Mouse (Mus musculus) CH12.LX (cell line): ENCODE measurements around the gene Plxna2. TPM values are rescaled to one million over a fixed set of nuclear protein-coding genes. Genes with fewer than 3 reads are reported as not detected.

Source experiments
- DNase-seq: peaks from one replicate; pipeline ENCODE4 v3.0.0-alpha.2; 2013; ENCODE audit errors: extremely low read depth
- H3K27ac ChIP-seq: 2 replicates; pipeline ENCODE4 v1.5.1; 2012; ENCODE audit warnings: low read depth, mild to moderate bottlenecking, control low read depth, moderate library complexity; ENCODE audit not compliant: insufficient read depth
- H3K27me3 ChIP-seq: replicated peaks from 2 replicates; pipeline ENCODE3; 2012; ENCODE audit warnings: inconsistent platforms
- H3K36me3 ChIP-seq, 2 experiments: replicated peaks in 1 of 2; 2 replicates each; pipeline versions ENCODE3 to v1.6.1; 2012; ENCODE audit warnings: inconsistent platforms in 1 of 2, low read length in 1 of 2, mild to moderate bottlenecking in 1 of 2, mixed read lengths in 1 of 2, moderate library complexity in 1 of 2; ENCODE audit not compliant: control insufficient read depth in 1 of 2, insufficient read depth in 1 of 2
- H3K4me1 ChIP-seq, 2 experiments: 2 replicates each; pipeline ENCODE4 v1.6.1; 2012; ENCODE audit warnings: inconsistent platforms in 1 of 2, moderate library complexity in 1 of 2; ENCODE audit not compliant: insufficient read depth in 2 of 2, control insufficient read depth in 1 of 2
- H3K4me2 ChIP-seq: 2 replicates; pipeline ENCODE4 v1.6.1; 2012; ENCODE audit warnings: low read depth, mild to moderate bottlenecking, control low read depth; ENCODE audit not compliant: poor library complexity, insufficient read depth, severe bottlenecking
- H3K4me3 ChIP-seq, 3 experiments: fragments of 150-350 bp in 1 of 3; sonication (generic) in 1 of 3; replicated peaks in 1 of 3; 2 replicates each; pipeline versions ENCODE3 to v1.5.1; 2011 to 2012; ENCODE audit warnings: low read depth in 2 of 3, low read length in 2 of 3, mild to moderate bottlenecking in 2 of 3, moderate library complexity in 2 of 3, control low read depth in 1 of 3, improper control_type of control experiment in 1 of 3, inconsistent platforms in 1 of 3, mixed read lengths in 1 of 3; ENCODE audit not compliant: poor library complexity in 1 of 3
- H3K79me2 ChIP-seq: replicated peaks from 2 replicates; pipeline ENCODE4 v1.6.1; 2012; ENCODE audit warnings: mild to moderate bottlenecking, moderate library complexity; ENCODE audit not compliant: control insufficient read depth, poor library complexity, insufficient read depth, severe bottlenecking; ENCODE audit errors: extremely low read depth
- H3K9ac ChIP-seq: 2 replicates; pipeline ENCODE4 v1.6.1; 2012; ENCODE audit warnings: low read depth, mild to moderate bottlenecking, control low read depth, moderate library complexity; ENCODE audit not compliant: insufficient read depth
- H3K9me3 ChIP-seq: replicated peaks from 2 replicates; pipeline ENCODE3; 2012; ENCODE audit warnings: low read length, inconsistent platforms, mixed read lengths
- CHD1 ChIP-seq: IDR thresholded peaks from 2 replicates; pipeline ENCODE4 v1.6.1; 2012; ENCODE audit warnings: low read depth, low read length, improper control_type of control experiment, inconsistent platforms
- CHD2 ChIP-seq: IDR thresholded peaks from 2 replicates; pipeline ENCODE4 v1.6.1; 2011; ENCODE audit warnings: low read length, improper control_type of control experiment
- CTCF ChIP-seq, 2 experiments: IDR thresholded peaks in 1 of 2; conservative IDR thresholded peaks in 1 of 2; 2 replicates each; pipeline ENCODE4 v1.5.1; 2011 to 2012; ENCODE audit warnings: low read depth in 2 of 2, low read length in 2 of 2, improper control_type of control experiment in 1 of 2, inconsistent platforms in 1 of 2, mild to moderate bottlenecking in 1 of 2, moderate library complexity in 1 of 2
- ELF1 ChIP-seq: IDR thresholded peaks from 2 replicates; pipeline ENCODE4 v1.6.1; 2014; ENCODE audit warnings: low read depth, mild to moderate bottlenecking, inconsistent platforms, low read length, improper control_type of control experiment
- EP300 ChIP-seq: IDR thresholded peaks from 2 replicates; pipeline ENCODE4 v1.6.1; 2011; ENCODE audit warnings: low read length, improper control_type of control experiment
- ETS1 ChIP-seq: conservative IDR thresholded peaks from 2 replicates; pipeline ENCODE4 v1.6.1; 2012; ENCODE audit warnings: low read depth, mild to moderate bottlenecking, inconsistent platforms, low read length, improper control_type of control experiment, moderate library complexity
- HCFC1 ChIP-seq: IDR thresholded peaks from 2 replicates; pipeline ENCODE4 v1.6.1; 2012; ENCODE audit warnings: low read depth, mild to moderate bottlenecking, inconsistent platforms, low read length, improper control_type of control experiment
- IRF4 ChIP-seq: IDR thresholded peaks from 2 replicates; pipeline ENCODE4 v1.6.1; 2014; ENCODE audit warnings: low read depth, mild to moderate bottlenecking, inconsistent platforms, low read length, improper control_type of control experiment
- JUN ChIP-seq: IDR thresholded peaks from 2 replicates; pipeline ENCODE4 v1.6.1; 2011; ENCODE audit warnings: low read depth, mild to moderate bottlenecking, low read length, improper control_type of control experiment, moderate library complexity; ENCODE audit not compliant: insufficient read depth
- JUND ChIP-seq: conservative IDR thresholded peaks from 2 replicates; pipeline ENCODE4 v1.6.1; 2011; ENCODE audit warnings: low read depth, low read length, improper control_type of control experiment
- KAT2A ChIP-seq: IDR thresholded peaks from 2 replicates; pipeline ENCODE4 v1.6.1; 2012; ENCODE audit warnings: low read length, improper control_type of control experiment, inconsistent platforms; ENCODE audit not compliant: insufficient replicate concordance
- MAX ChIP-seq: IDR thresholded peaks from 2 replicates; pipeline ENCODE4 v1.6.1; 2011; ENCODE audit warnings: low read length, improper control_type of control experiment
- NELFE ChIP-seq: IDR thresholded peaks from 2 replicates; pipeline ENCODE4 v1.6.1; 2011; ENCODE audit warnings: low read depth, low read length, improper control_type of control experiment
- NRF1 ChIP-seq: IDR thresholded peaks from 2 replicates; pipeline ENCODE4 v1.6.1; 2014; ENCODE audit warnings: low read depth, mild to moderate bottlenecking, inconsistent platforms, low read length, improper control_type of control experiment, moderate library complexity
- PAX5 ChIP-seq: IDR thresholded peaks from 2 replicates; pipeline ENCODE4 v1.6.1; 2012; ENCODE audit warnings: low read length, inconsistent platforms, mixed read lengths
- POLR2A ChIP-seq: IDR thresholded peaks from 2 replicates; pipeline ENCODE4 v1.6.1; 2011; ENCODE audit warnings: low read depth, mild to moderate bottlenecking, improper control_type of control experiment, low read length
- RAD21 ChIP-seq: IDR thresholded peaks from 2 replicates; pipeline ENCODE4 v1.6.1; 2011; ENCODE audit warnings: low read depth, mild to moderate bottlenecking, low read length, improper control_type of control experiment, moderate library complexity
- RCOR1 ChIP-seq: conservative IDR thresholded peaks from 2 replicates; pipeline ENCODE4 v1.6.1; 2012; ENCODE audit warnings: low read depth, mild to moderate bottlenecking, inconsistent platforms, low read length, improper control_type of control experiment
- SIN3A ChIP-seq: IDR thresholded peaks from 2 replicates; pipeline ENCODE4 v1.6.1; 2012; ENCODE audit warnings: low read length, improper control_type of control experiment, inconsistent platforms
- SMC3 ChIP-seq: IDR thresholded peaks from 2 replicates; pipeline ENCODE4 v1.6.1; 2011; ENCODE audit warnings: low read depth, low read length, improper control_type of control experiment
- TBP ChIP-seq: conservative IDR thresholded peaks from 2 replicates; pipeline ENCODE4 v1.6.1; 2011; ENCODE audit warnings: low read depth, low read length, improper control_type of control experiment
- TCF12 ChIP-seq: IDR thresholded peaks from 2 replicates; pipeline ENCODE4 v1.6.1; 2014; ENCODE audit warnings: low read depth, mild to moderate bottlenecking, inconsistent platforms, low read length, improper control_type of control experiment
- UBTF ChIP-seq: IDR thresholded peaks from 2 replicates; pipeline ENCODE4 v1.6.1; 2012; ENCODE audit warnings: low read depth, mild to moderate bottlenecking, inconsistent platforms, low read length, improper control_type of control experiment, moderate library complexity
- USF1 ChIP-seq: IDR thresholded peaks from 2 replicates; pipeline ENCODE4 v1.6.1; 2014; ENCODE audit warnings: low read depth, mild to moderate bottlenecking, inconsistent platforms, low read length, improper control_type of control experiment
- USF2 ChIP-seq: conservative IDR thresholded peaks from 2 replicates; pipeline ENCODE4 v1.6.1; 2011; ENCODE audit warnings: low read depth, low read length, improper control_type of control experiment
- ZC3H11A ChIP-seq: IDR thresholded peaks from 2 replicates; pipeline ENCODE4 v1.6.1; 2012; ENCODE audit warnings: low read depth, mild to moderate bottlenecking, inconsistent platforms, low read length, improper control_type of control experiment
- ZKSCAN1 ChIP-seq: IDR thresholded peaks from 2 replicates; pipeline ENCODE4 v1.6.1; 2012; ENCODE audit warnings: low read depth, inconsistent platforms, low read length, improper control_type of control experiment, borderline replicate concordance
- dilution Hi-C: fragments of 300-500 bp; cut with MboI; formaldehyde crosslinking; loops from 2 replicates; pipeline ENCODE4 v1.14.3; 2020; ENCODE audit warnings: low sequenced_read_pairs; ENCODE audit not compliant: extremely low pct_unique_long_range_greater_than_20kb, extremely low pct_ligation_motif_present
- in situ Hi-C: fragments of 300-500 bp; cut with MboI; formaldehyde crosslinking; loops from 3 replicates; pipeline ENCODE4 v1.14.3; 2019; ENCODE audit warnings: low sequenced_read_pairs, low pct_ligation_motif_present, low pct_unique_long_range_greater_than_20kb, mixed read lengths
- polyA plus RNA-seq: library from polyadenylated mRNA; unstranded; fragments of >175 nt; gene quantifications from 2 replicates; pipeline ENCODE4 v1.2.1, GENCODE M21; 2012; ENCODE audit warnings: low read depth; ENCODE audit not compliant: insufficient read length
- total RNA-seq, 2 experiments: library from RNA; depleted of rRNA; stranded (reverse); fragments of 300-350 nt in 1 of 2; fragments of >200 nt in 1 of 2; gene quantifications; 2 replicates each; pipeline ENCODE4 v1.2.3; 2012 to 2014

Gene Plxna2
- total and polyA plus RNA-seq, 3 experiments, result 0.04 to 0.05 (median 0.04) TPM

GRCm38 (mm10) chr1:194660426-194661119 is 42.6 kb downstream of the Plxna2 start:
- in situ Hi-C loops, result no loop called here
- dilution Hi-C loops, result no loop called here
- TF ChIP-seq JUND (no peak), EP300 (no peak), ZC3H11A (no peak), HCFC1 (no peak), ETS1 (no peak), SMC3 (no peak), IRF4 (no peak), ZKSCAN1 (no peak), CHD1 (no peak), TBP (no peak), RCOR1 (no peak), KAT2A (no peak), USF1 (no peak), JUN (no peak), NRF1 (no peak)
- Histone ChIP-seq H3K79me2 (no peaks in the 10 kb centered on the region), H3K9me3 (no peaks in the 10 kb centered on the region), H3K27me3 (no peaks in the 10 kb centered on the region), H3K4me3 (no peak overlapping the region), H3K4me2 (no peak overlapping the region), H3K36me3 (no peaks in the 10 kb centered on the region), H3K4me1 (no peaks in the 10 kb centered on the region), H3K27ac (no peak overlapping the region), H3K9ac (no peak overlapping the region)
- DNase-seq, result no peak

- Histone ChIP-seq H3K4me1 (no peaks in the 10 kb centered on the region), H3K79me2 (no peaks in the 10 kb centered on the region), H3K27me3 (no peaks in the 10 kb centered on the region), H3K36me3 (no peaks in the 10 kb centered on the region), H3K9ac (no peak overlapping the region), H3K4me3 (no peak overlapping the region), H3K27ac (no peak overlapping the region), H3K4me2 (no peak overlapping the region), H3K9me3 (no peaks in the 10 kb centered on the region)
- in situ Hi-C loops, result no loop called here
- DNase-seq, result no peak
- dilution Hi-C loops, result no loop called here
- TF ChIP-seq MAX (no peak), CTCF (conservative IDR thresholded peaks at IDR 0.05 in 1 of 2, IDR thresholded peaks at IDR 0.05 in 1 of 2; ENCODE audit: low read depth in 2 of 2, low read length in 2 of 2) (no peak), CHD1 (no peak), RAD21 (no peak), USF1 (no peak), ZC3H11A (no peak), NELFE (no peak), SIN3A (no peak), UBTF (no peak), ELF1 (no peak), KAT2A (no peak), TCF12 (no peak), CHD2 (no peak), PAX5 (no peak), USF2 (no peak), POLR2A (no peak)
Measured at GRCm38 (mm10) chr1:194663021-194663420, 45.0 kb downstream of the Plxna2 start.
